Mouse (Mus musculus) myocyte (in vitro differentiated cells): ENCODE results near the gene Ghrh.

Source experiments
- POLR2A ChIP-seq: IDR thresholded peaks from one replicate; pipeline ENCODE4 v1.6.1; 2011; ENCODE audit warnings: low read depth, mild to moderate bottlenecking, control low read depth, moderate library complexity; ENCODE audit not compliant: insufficient read length
- POLR2AphosphoS2 ChIP-seq: IDR thresholded peaks from one replicate; pipeline ENCODE4 v1.6.1; 2011; ENCODE audit warnings: low read depth, control low read depth; ENCODE audit not compliant: insufficient read length
- USF1 ChIP-seq: IDR thresholded peaks from one replicate; pipeline ENCODE4 v1.6.1; 2011; ENCODE audit warnings: low read depth, mild to moderate bottlenecking, control low read depth, moderate library complexity

DNA sequence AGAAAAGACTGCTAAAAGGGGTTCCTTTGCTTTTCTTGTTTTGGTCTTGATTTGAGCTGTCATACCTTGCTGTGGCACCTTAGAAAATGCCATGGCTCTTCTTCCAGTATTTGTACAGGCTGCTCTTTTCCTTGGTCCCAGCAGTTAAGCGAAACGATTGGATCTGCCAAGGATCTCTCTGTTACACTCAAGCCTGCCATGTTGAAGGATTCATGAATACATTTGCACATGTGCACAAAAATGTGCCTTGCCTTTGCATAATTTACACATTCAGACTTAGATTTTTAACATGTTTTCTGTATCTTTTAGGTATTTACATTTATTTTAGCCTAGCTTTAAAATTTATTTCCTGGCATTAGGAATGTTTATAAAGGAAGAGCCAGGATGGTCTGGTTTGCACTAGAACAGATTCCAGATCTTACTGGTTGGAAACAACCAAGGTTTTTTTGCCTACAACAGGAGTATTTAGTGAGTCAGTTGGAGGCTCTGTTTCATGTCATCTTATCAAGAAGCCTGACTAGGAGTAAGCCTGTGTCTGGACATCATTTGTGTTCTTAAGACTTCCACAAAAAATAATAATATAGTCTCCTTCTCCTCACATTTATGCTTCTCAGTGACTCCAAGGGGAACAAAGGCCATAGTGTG lies 38.9 kb downstream of the Ghrh start:
- TF ChIP-seq USF1 (no peak), POLR2A (no peak), POLR2AphosphoS2 (no peak)
